Mouse (Mus musculus) brain, adult 10 weeks (tissue): ENCODE data around the gene Gal3st4. TPM values are rescaled to one million over a fixed set of nuclear protein-coding genes. Genes with fewer than 3 reads are reported as not detected.

Source experiments
- polyA plus RNA-seq: library from polyadenylated mRNA; stranded (reverse); fragments of 350-450 nt; fragmentation: Illumina TruSeq; extraction: RNeasy Lipid Tissue Mini Kit (QIAGEN cat#74804); gene quantifications from one replicate; pipeline ENCODE4 v1.2.3, GENCODE M21; 2015; ENCODE audit warnings: low read depth, low replicate concordance

Gal3st4 gene
- 3.6 TPM for polyA plus RNA-seq

DNA sequence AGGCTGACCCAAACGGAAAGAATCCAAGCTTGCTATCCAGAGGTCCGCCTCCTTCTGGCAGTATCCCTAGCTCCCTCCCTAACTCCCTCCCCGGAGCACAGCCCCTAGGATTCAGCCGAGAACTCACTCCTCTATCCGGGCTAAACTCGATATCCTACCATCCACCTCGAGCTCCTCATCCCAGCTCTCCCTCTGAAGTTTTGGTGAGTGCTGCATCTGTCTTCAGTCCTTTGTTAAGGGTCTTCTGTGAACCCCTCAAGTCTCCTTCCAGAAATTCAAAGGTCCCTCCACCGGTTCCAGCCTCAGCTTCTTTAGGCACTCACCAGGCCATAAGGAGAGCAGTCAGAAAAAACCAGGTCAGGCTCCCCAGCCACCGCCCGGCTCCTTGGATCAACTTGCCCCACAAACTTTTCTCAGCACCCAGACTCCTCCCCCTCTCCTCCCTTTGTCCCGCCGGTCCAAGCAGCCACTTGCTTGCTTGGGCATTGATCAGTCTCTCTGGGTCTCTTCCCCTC lies at the start of gene Gal3st4:
Gene Gal3st4 (minus strand): TSS at position 432 of the 515 bp plus-strand sequence.

DNA sequence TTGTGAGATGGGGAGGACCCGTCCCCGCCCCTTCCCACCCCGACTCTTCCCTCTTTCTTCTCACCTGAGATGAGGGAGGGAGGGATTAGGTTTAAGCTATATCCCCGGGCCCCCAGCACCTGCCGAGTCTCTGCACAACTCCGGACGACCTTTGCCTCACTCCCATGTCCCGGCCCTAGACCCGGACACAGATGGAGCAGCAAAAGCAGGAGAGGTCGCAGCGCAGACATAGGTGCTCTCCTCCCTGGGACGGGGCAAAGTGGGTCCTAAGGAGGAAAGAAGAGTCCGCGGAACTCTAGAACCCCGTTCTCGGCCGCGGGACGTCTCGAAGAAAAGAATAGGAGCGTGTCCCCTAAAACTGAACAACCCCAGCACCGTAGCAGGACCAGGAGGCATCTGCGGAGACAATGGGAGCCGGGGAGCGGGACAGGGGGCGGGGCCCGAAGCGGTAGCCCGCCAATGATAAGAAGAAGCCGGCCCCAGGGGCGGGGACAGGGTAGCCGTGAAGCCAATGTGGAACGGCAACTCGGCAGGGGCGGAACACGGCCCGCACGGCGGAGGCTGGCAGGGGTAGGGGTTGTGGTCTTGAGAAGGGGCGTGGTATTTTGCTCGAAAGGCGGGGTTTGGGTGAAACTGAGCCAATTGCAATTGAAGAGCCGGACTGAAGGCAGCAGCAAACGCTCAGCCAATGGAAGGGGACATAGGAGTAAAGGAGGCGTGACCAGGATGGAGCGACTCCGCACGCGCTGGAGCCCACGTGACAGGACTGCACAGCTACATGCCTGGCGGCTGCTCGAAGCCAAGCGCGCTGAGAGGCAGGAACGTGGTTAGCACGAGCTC lies 7.2 kb upstream of the Gal3st4 start, which contains the start of the genes Gm43720, Gpc2 and Stag3:
Gene Gm43720 (minus strand): TSS at position 374 of the 840 bp plus-strand sequence.
Gene Gpc2 (minus strand): TSS at position 421 of the 840 bp plus-strand sequence.
Gene Stag3 (plus strand): TSS at position 656 of the 840 bp plus-strand sequence.

DNA sequence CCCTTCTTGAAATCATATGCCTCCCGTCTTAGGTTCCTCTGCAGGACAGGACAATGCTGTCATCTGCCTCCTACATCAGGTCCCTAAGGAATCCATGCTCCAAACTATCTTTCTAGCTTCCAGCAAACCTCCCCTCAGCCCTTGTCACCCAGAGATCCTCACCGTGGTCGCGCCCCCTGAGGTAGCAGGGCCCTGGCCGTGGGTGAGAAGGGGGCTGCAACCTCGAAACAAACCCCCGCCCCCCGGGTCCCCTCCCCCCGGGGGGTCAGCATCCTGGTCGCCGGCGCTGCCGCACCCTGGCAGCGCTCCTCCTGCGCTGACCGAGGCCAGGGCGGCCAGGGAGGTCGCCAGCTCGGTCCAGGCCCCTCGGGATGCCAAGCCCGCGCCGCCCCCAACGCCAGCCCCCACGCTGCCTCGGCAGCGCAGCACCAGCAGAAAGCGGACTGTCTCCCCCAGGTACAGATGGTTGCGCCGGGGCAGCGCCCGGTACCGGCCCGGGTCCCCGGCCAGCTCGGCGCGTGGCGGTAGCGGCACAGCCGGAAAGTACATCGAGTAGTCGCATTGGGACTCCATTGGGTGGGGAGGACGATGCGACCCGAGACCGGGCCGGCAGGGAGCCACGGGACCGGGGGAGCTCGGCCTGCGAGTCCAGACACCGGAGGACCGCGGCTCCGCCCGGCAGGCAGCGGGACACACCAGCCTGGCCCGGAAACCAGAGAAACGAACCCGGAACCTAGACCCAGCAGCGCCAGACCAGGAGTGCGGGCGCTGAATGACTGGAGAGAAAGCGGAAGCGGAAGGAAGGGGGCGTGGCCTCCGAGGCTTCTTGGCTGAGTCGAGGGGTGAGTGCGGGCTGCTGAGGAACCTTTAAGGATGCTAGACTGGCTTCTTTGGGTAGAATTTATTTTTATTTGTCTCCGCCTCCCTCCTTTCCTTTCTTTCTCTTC lies 9.1 kb downstream of the Gal3st4 start, which contains the start of gene BC037034:
Gene BC037034 (minus strand): TSS at position 774 of the 947 bp plus-strand sequence.

DNA sequence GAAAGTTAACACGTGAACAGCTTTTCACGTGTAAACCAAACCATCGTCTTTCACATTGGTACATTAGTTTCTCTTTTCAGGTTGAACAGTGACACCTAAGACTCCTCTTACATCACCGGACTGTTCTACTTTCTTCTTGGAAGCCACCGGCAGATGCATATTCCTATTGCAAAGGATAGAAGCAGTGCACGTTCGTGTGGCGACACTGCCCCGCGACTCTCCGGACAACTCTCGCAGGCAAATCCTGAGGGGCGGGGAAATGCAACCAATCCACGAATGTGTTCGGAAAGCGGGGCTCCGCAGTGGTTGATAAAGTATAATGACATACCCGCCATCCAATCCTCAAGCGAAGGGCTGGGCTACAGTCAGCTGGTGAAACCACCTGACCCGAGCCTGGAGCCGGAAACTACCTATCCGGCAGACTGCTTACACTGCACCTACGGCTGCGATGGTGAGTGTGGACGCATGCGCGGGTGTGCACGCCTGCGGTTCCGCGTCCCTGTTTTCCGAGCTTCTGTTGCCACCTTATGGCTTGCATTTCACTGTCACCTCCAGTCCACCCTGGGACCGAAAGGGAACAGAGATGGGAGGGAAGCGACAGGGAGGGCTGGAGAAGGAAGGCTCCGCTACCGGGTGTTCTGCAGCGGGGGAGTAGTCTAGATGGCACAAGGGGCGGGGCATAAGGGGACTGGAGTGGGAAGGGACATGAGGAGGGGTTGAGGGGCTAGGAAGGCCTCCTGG lies 17.1 kb downstream of the Gal3st4 start, which contains the start of gene Lamtor4:
Gene Lamtor4 (plus strand): TSS at position 130 of the 741 bp plus-strand sequence.

DNA sequence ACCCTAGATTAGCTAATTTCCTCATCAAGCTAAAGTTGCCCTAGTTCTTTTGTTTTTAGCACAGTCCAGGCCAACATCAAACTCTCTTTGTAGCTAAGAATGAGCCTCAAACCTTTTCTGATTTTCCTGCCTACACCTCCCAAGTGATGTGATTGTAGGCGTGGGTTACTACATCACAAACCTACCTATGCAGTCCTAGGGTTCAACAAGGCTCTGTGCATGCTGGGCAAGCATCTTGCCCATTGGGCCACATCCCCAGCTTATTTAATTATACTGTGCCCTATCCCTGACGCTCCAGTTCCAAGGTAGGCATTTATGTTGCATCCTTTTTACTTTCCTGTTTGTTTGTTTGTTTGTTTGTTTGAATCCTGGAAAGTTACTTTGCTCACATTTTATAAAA lies 46.9 kb downstream of the Gal3st4 start, which contains the start of gene Nxpe5:
Gene Nxpe5 (plus strand): TSS at position 199 of the 400 bp plus-strand sequence.

Other genes starting within 250 kb of the Gal3st4 start
- gene Smok3c, start 219.6 kb downstream of the Gal3st4 start, polyA plus RNA-seq = not detected
- gene Zkscan1, start 187.8 kb downstream of the Gal3st4 start, polyA plus RNA-seq = 15.8 TPM
- 19.4 TPM for gene Zscan21, start 155.9 kb downstream of the Gal3st4 start, polyA plus RNA-seq
- gene Zfp113, start 117.1 kb downstream of the Gal3st4 start, polyA plus RNA-seq = 10.5 TPM
- gene Cops6, start 111.8 kb downstream of the Gal3st4 start, polyA plus RNA-seq = 205 TPM
- 18.4 TPM for gene Ap4m1, start 100.8 kb downstream of the Gal3st4 start, polyA plus RNA-seq
- gene Mcm7, start 100.4 kb downstream of the Gal3st4 start, polyA plus RNA-seq = 18.1 TPM
- 35.8 TPM for gene Taf6, start 85.4 kb downstream of the Gal3st4 start, polyA plus RNA-seq
- 13.7 TPM for gene Cnpy4, start 85.4 kb downstream of the Gal3st4 start, polyA plus RNA-seq
- 5.7 TPM for gene Mblac1, start 78.5 kb downstream of the Gal3st4 start, polyA plus RNA-seq
- not detected for gene Nxpe5, start 46.9 kb downstream of the Gal3st4 start, polyA plus RNA-seq
- gene Lamtor4, start 17.4 kb downstream of the Gal3st4 start, polyA plus RNA-seq = 90.5 TPM
- gene BC037034, start 8.8 kb downstream of the Gal3st4 start, polyA plus RNA-seq = 48.4 TPM
- gene Gm43720, start 7.1 kb upstream of the Gal3st4 start, polyA plus RNA-seq = not detected
- 3.5 TPM for gene Gpc2, start 7.2 kb upstream of the Gal3st4 start, polyA plus RNA-seq
- 1.1 TPM for gene Stag3, start 7.4 kb upstream of the Gal3st4 start, polyA plus RNA-seq
- gene Pvrig, start 69.1 kb upstream of the Gal3st4 start, polyA plus RNA-seq = not detected
- 15.3 TPM for gene Zfp157, start 168.6 kb upstream of the Gal3st4 start, polyA plus RNA-seq